Mouse (Mus musculus) kidney, embryonic 14.5 days (tissue): ENCODE results near the gene Nfib. TPM values are rescaled to one million over a fixed set of nuclear protein-coding genes. Genes with fewer than 3 reads are reported as not detected.

Source experiments
- ATAC-seq: fragments of 200-750 bp; cut with Nextera tagmentation; 2 replicates; pipeline ENCODE4 v1.8.0; 2017; ENCODE audit warnings: moderate number of reproducible peaks, mild to moderate bottlenecking, moderate TSS enrichment, moderate library complexity; ENCODE audit not compliant: low FRiP score, low TSS enrichment
- H3K27ac ChIP-seq: fragments of 300-500 bp; sonication (generic); 2 replicates; pipeline ENCODE4 v1.5.1; 2014; ENCODE audit warnings: low read depth, mild to moderate bottlenecking, low read length, moderate library complexity, mixed read lengths
- H3K27me3 ChIP-seq: fragments of 300-500 bp; sonication (generic); 2 replicates; pipeline ENCODE4 v1.6.1; 2014; ENCODE audit warnings: mild to moderate bottlenecking, low read length; ENCODE audit not compliant: control insufficient read depth, insufficient read depth
- H3K36me3 ChIP-seq: fragments of 300-500 bp; sonication (generic); 2 replicates; pipeline ENCODE4 v1.6.1; 2014; ENCODE audit warnings: low read length, mixed read lengths; ENCODE audit not compliant: control insufficient read depth, insufficient read depth
- H3K4me1 ChIP-seq: fragments of 300-500 bp; sonication (generic); 2 replicates; pipeline ENCODE4 v1.6.1; 2014; ENCODE audit warnings: low read length, mixed read lengths; ENCODE audit not compliant: control insufficient read depth, insufficient read depth
- H3K4me2 ChIP-seq: fragments of 300-500 bp; sonication (generic); replicated peaks from 2 replicates; pipeline ENCODE4 v1.6.1; 2014; ENCODE audit warnings: low read depth, mild to moderate bottlenecking, low read length
- H3K4me3 ChIP-seq: fragments of 300-500 bp; sonication (generic); 2 replicates; pipeline ENCODE4 v1.5.1; 2014; ENCODE audit warnings: mild to moderate bottlenecking, low read length
- H3K9ac ChIP-seq: fragments of 300-500 bp; sonication (generic); 2 replicates; pipeline ENCODE4 v1.6.1; 2014; ENCODE audit warnings: low read depth, mild to moderate bottlenecking, low read length, moderate library complexity
- H3K9me3 ChIP-seq: fragments of 300-500 bp; sonication (generic); 2 replicates; pipeline ENCODE4 v1.6.1; 2016; ENCODE audit warnings: low read length; ENCODE audit not compliant: control insufficient read depth
- WGBS: fragments of 180-500 bp; shearing (Covaris S2); extraction: QIAGEN DNeasy Blood & Tissue Kit; methylation state at CpG from one replicate; pipeline ENCODE4 v1.1.7; 2014; 5-methylcytosine and 5-hydroxymethylcytosine counted together
- polyA plus RNA-seq: library from polyadenylated mRNA; unstranded; fragments of >200 nt; fragmentation: Nextera tagmentation; extraction: Ambion mirVana; gene quantifications from 2 replicates; pipeline ENCODE4 v1.2.1, GENCODE M21; 2014

The Nfib gene
- polyA plus RNA-seq, 1 experiment from 2014 or later, result 36.0 TPM

DNA sequence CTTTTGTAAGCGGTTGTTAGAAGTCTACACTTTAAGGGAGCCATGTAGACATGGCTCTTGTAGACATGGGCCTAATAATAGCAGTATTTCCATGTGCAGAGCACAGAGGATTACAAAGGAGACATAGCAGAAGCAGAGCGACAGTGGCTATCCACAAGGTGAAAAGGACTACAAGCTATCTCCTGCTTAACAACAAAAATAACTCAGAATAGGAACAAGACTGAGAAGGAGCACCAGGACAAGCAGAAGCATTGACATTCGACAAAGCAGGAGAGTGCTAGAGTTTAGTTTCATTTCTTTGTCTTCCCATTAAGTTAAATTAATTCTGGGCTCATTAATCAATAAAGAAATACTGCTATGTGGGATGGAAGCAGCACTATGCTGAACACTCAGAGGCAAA, 372.1 kb downstream of the Nfib start:
- H3K27ac ChIP-seq, result no peak overlapping the region
- H3K9me3 ChIP-seq, result no peaks in the 10 kb centered on the region
- no peaks in the 10 kb centered on the region for H3K4me1 ChIP-seq
- no peaks in the 10 kb centered on the region for H3K27me3 ChIP-seq
- no peak overlapping the region for H3K4me3 ChIP-seq
- H3K9ac ChIP-seq, result no peak overlapping the region
- no peak overlapping the region for H3K4me2 ChIP-seq
- ATAC-seq, result no peak
- WGBS, result 92% methylated on average over 3 of the region's 3 CpGs
- peaks cover 5% of the 10 kb centered on the region; the same call in 1 of the 2 replicates for H3K36me3 ChIP-seq

- WGBS, result 85% methylated on average over 4 of the region's 4 CpGs
- no peaks in the 10 kb centered on the region for H3K27me3 ChIP-seq
- H3K4me1 ChIP-seq, result no peaks in the 10 kb centered on the region
- no peaks in the 10 kb centered on the region for H3K9me3 ChIP-seq
- H3K27ac ChIP-seq, result no peak overlapping the region
- no peak overlapping the region for H3K9ac ChIP-seq
- H3K4me3 ChIP-seq, result no peak overlapping the region
- H3K36me3 ChIP-seq, result peaks cover 5% of the 10 kb centered on the region; the same call in 1 of the 2 replicates
- no peak for ATAC-seq
- no peak overlapping the region for H3K4me2 ChIP-seq
Observed at GRCm38 (mm10) chr4:82330095-82330494, 375.5 kb downstream of the Nfib start.

GRCm38 (mm10) chr4:82326140-82326529, 379.4 kb downstream of the Nfib start:
- H3K9me3 ChIP-seq, result no peaks in the 10 kb centered on the region
- no peak overlapping the region for H3K4me2 ChIP-seq
- H3K4me3 ChIP-seq, result no peak overlapping the region
- H3K27ac ChIP-seq, result no peak overlapping the region
- no peak overlapping the region for H3K9ac ChIP-seq
- H3K4me1 ChIP-seq, result no peaks in the 10 kb centered on the region
- peaks cover 24% of the 10 kb centered on the region for H3K36me3 ChIP-seq
- WGBS, result 86% methylated on average over 3 of the region's 3 CpGs
- H3K27me3 ChIP-seq, result no peaks in the 10 kb centered on the region
- ATAC-seq, result no peak

- H3K27ac ChIP-seq, result no peak overlapping the region
- no peak overlapping the region for H3K4me3 ChIP-seq
- no peak overlapping the region for H3K4me2 ChIP-seq
- H3K9ac ChIP-seq, result no peak overlapping the region
- peaks cover 24% of the 10 kb centered on the region for H3K36me3 ChIP-seq
- ATAC-seq, result no peak
- 76% methylated on average over 6 of the region's 6 CpGs for WGBS
- no peaks in the 10 kb centered on the region for H3K4me1 ChIP-seq
- H3K27me3 ChIP-seq, result no peaks in the 10 kb centered on the region
- H3K9me3 ChIP-seq, result no peaks in the 10 kb centered on the region
Observed at GRCm38 (mm10) chr4:82325409-82326139, 380.0 kb downstream of the Nfib start.

DNA sequence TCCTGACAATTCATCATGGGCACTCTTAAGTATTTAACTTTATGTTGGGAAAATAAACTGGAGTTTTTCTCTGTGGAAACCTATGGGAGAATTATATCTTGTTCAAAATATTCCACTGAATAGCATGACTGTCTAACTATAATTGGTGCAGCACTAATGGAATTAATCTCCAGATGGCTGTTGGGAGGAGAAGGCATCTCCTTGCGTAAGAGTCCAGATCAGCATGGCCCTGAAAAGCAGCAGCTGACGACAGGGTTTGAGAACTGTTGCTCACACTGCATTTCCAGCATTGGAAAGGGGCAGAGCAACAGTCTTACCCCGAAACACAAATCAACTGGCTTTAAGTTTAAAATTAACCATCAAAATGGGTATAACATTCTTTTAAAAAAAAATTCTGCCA, 380.6 kb downstream of the Nfib start:
- Histone ChIP-seq H3K4me3 (no peak overlapping the region), H3K9ac (no peak overlapping the region), H3K36me3 (peaks cover 19% of the 10 kb centered on the region), H3K9me3 (no peaks in the 10 kb centered on the region), H3K27me3 (no peaks in the 10 kb centered on the region), H3K4me2 (no peak overlapping the region), H3K27ac (no peak overlapping the region), H3K4me1 (no peaks in the 10 kb centered on the region)
- no peak for ATAC-seq
- WGBS, result 90% methylated on average over 3 of the region's 3 CpGs

DNA sequence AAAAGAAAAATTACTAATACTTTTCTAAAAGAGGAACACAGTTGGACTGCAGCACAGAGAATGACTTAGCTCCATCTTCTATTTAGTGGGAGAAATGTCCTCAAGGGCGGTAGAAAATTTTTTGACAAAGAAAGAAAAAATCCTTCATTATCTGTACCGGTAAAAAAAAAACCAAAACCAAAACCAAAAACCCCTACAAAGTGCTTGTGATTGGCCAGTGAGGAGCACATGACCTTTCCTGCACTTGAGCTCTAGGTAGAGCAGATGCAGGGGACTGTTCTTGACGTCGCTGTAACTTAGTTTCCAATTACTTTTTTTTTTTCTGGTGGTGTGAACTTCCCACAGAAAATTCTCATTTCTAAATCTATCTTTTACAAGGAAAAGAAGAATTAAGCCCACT, 384.5 kb downstream of the Nfib start:
- Histone ChIP-seq H3K27ac (no peak overlapping the region), H3K4me2 (no peak overlapping the region), H3K9me3 (no peaks in the 10 kb centered on the region), H3K36me3 (peaks cover 29% of the 10 kb centered on the region), H3K9ac (no peak overlapping the region), H3K4me3 (no peak overlapping the region), H3K27me3 (no peaks in the 10 kb centered on the region), H3K4me1 (no peaks in the 10 kb centered on the region)
- ATAC-seq, result no peak
- 84% methylated on average over 4 of the region's 4 CpGs for WGBS

DNA sequence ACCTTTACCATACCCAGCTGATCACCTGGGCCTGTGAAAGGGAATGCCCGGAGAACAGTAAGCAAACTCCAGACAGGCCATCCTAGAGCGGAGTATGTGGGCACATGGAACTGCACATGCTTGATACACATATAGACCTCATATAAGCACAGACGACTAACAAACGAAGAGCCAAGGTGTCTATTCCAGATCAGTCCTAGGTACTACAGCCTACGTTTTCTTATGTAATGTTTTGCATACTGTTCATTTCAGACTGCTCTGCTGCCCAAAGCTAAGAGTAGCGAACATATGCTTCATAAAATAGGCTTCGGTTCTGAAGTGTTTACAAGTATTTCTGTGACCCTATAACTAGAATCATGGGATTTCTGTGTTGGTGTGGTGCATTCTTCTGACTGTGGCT, 386.2 kb downstream of the Nfib start:
- no peak for ATAC-seq
- WGBS, result 87% methylated on average over 7 of the region's 7 CpGs
- H3K27me3 ChIP-seq, result no peaks in the 10 kb centered on the region
- no peak overlapping the region for H3K4me3 ChIP-seq
- H3K9me3 ChIP-seq, result no peaks in the 10 kb centered on the region
- H3K4me1 ChIP-seq, result no peaks in the 10 kb centered on the region
- no peak overlapping the region for H3K4me2 ChIP-seq
- no peak overlapping the region for H3K27ac ChIP-seq
- no peak overlapping the region for H3K9ac ChIP-seq
- H3K36me3 ChIP-seq, result peaks cover 29% of the 10 kb centered on the region

DNA sequence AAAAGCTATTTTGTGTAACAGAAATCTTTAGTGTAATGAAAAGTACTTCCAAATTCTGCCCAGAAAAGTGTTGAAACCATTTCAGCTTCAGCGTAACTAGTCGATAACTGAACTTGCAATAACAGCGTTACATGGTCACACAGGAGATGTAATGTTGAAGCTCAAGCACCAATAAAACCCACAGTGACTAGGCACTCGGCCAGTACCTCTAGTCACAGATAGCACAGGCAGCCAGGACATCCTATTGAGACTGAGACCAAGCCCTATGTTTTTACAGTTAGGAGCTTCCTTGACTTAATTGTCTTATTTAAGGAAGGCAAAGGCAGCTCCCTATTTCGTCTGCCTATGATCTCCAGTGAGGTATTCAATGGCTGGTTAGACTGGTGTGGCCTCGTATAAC, 389.4 kb downstream of the Nfib start:
- Histone ChIP-seq H3K4me2 (no peak overlapping the region), H3K27me3 (no peaks in the 10 kb centered on the region), H3K36me3 (peaks cover 10% of the 10 kb centered on the region; the same call in 1 of the 2 replicates), H3K27ac (no peak overlapping the region), H3K9ac (no peak overlapping the region), H3K4me3 (no peak overlapping the region), H3K9me3 (no peaks in the 10 kb centered on the region), H3K4me1 (no peaks in the 10 kb centered on the region; the same call in 1 of the 2 replicates)
- WGBS, result 78% methylated on average over 6 of the region's 6 CpGs
- no peak for ATAC-seq

DNA sequence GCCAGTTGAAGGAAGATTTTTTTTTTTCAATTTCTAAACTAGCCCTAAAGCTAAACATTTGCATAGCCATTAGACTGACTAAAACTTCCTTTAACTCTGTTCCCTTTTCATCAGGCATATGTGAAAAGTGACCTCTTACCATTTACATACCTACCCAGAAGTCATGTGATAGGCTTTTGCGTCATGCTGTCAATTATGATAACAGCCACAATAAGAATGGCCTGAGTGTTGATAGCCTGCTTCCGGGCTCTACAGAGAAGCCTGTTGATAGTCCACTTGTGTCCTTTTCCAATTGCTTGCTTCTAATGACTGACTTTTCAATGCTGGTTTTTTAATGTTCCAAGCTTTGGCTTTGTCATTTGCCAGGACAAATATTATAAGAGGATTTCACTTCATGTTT, 389.8 kb downstream of the Nfib start:
- H3K9me3 ChIP-seq, result no peaks in the 10 kb centered on the region

More for the DNA sequence above, 389.8 kb downstream of the Nfib start:
- peaks cover 10% of the 10 kb centered on the region; the same call in 1 of the 2 replicates for H3K36me3 ChIP-seq
- no peak overlapping the region for H3K4me2 ChIP-seq
- H3K9ac ChIP-seq, result no peak overlapping the region
- no peak overlapping the region for H3K27ac ChIP-seq
- no peak for ATAC-seq
- WGBS, result 78% methylated on average over 2 of the region's 2 CpGs
- H3K4me1 ChIP-seq, result no peaks in the 10 kb centered on the region; the same call in 1 of the 2 replicates
- H3K27me3 ChIP-seq, result no peaks in the 10 kb centered on the region
- no peak overlapping the region for H3K4me3 ChIP-seq
